Mouse (Mus musculus) CD4-positive naive resting alpha-beta T cell, adult 57 days (primary cell): ENCODE results near the gene Cftr. TPM values are rescaled to one million over a fixed set of nuclear protein-coding genes. Genes with fewer than 3 reads are reported as not detected.

Experiments
- total RNA-seq: library from RNA; stranded (reverse); gene quantifications from one replicate; pipeline ENCODE4 v1.2.4, GENCODE M21; 2023

Gene Cftr
- not detected for total RNA-seq

GRCm38 (mm10) chr6:18170311-18170922 lies at the start of gene Cftr:
Gene Cftr, plus strand, starts transcription at chr6:18170687.

Other genes starting within 250 kb of the Cftr start
- gene Wnt2, start 140.1 kb upstream of the Cftr start, total RNA-seq: not detected
- gene Asz1, start 61.6 kb upstream of the Cftr start, total RNA-seq: not detected